Mouse (Mus musculus) layer of hippocampus, adult 11-12 months (tissue): ENCODE measurements at regions not wholly inside any gene's neighbourhood (a gene's known extent, or its start where the extent isn't known, plus 50 kb on each side); places are given as distances from the start of the nearest gene placed in this dataset.

Experiments
- DNase-seq: peaks from one replicate; pipeline ENCODE4 v3.0.0; 2022; ENCODE audit warnings: low spot score

- DNase-seq: no peak
Measured at GRCm38 (mm10) chr14:95493154-95493553, 387.9 kb upstream of the 4921530L21Rik start.

GRCm38 (mm10) chr14:95493958-95494357, 387.1 kb upstream of the 4921530L21Rik start:
- DNase-seq: no peak

- DNase-seq: no peak
Measured at GRCm38 (mm10) chr14:95515072-95515471, 366.0 kb upstream of the 4921530L21Rik start.

- no peak for DNase-seq
Measured at GRCm38 (mm10) chr14:95518837-95519236, 362.2 kb upstream of the 4921530L21Rik start.

GRCm38 (mm10) chr14:95543863-95544262, 337.2 kb upstream of the 4921530L21Rik start:
- DNase-seq: no peak

GRCm38 (mm10) chr14:95591075-95591474, 290.0 kb upstream of the 4921530L21Rik start:
- DNase-seq: no peak

GRCm38 (mm10) chr14:95596385-95596784, 284.7 kb upstream of the 4921530L21Rik start:
- no peak for DNase-seq

- DNase-seq: no peak
Measured at GRCm38 (mm10) chr14:95645980-95646379, 235.1 kb upstream of the 4921530L21Rik start.

- DNase-seq: no peak
Measured at GRCm38 (mm10) chr14:95659552-95659951, 221.5 kb upstream of the 4921530L21Rik start.

GRCm38 (mm10) chr14:95660862-95661261, 220.2 kb upstream of the 4921530L21Rik start:
- DNase-seq: no peak

- no peak for DNase-seq
Measured at GRCm38 (mm10) chr14:95661416-95661815, 219.6 kb upstream of the 4921530L21Rik start.

GRCm38 (mm10) chr14:95687448-95687847, 193.6 kb upstream of the 4921530L21Rik start:
- DNase-seq: no peak

GRCm38 (mm10) chr14:95688611-95689010, 192.4 kb upstream of the 4921530L21Rik start:
- DNase-seq: peak; percentile 16

- no peak for DNase-seq
Measured at GRCm38 (mm10) chr14:95726082-95726481, 155.0 kb upstream of the 4921530L21Rik start.

- no peak for DNase-seq
Measured at GRCm38 (mm10) chr14:95775737-95776136, 105.3 kb upstream of the 4921530L21Rik start.

GRCm38 (mm10) chr14:95777439-95777838, 103.6 kb upstream of the 4921530L21Rik start:
- no peak for DNase-seq
